Mouse (Mus musculus): ENCODE data around the gene Atg10.
A peak's percentile ranks its signal among the peaks of the same experiment; 100 is the strongest.
"Not testable (repeated sequence)": the region's sequence is repeated elsewhere in the genome, so short reads cannot be mapped to it uniquely, and the experiment has no call there.

The Atg10 gene

DNA sequence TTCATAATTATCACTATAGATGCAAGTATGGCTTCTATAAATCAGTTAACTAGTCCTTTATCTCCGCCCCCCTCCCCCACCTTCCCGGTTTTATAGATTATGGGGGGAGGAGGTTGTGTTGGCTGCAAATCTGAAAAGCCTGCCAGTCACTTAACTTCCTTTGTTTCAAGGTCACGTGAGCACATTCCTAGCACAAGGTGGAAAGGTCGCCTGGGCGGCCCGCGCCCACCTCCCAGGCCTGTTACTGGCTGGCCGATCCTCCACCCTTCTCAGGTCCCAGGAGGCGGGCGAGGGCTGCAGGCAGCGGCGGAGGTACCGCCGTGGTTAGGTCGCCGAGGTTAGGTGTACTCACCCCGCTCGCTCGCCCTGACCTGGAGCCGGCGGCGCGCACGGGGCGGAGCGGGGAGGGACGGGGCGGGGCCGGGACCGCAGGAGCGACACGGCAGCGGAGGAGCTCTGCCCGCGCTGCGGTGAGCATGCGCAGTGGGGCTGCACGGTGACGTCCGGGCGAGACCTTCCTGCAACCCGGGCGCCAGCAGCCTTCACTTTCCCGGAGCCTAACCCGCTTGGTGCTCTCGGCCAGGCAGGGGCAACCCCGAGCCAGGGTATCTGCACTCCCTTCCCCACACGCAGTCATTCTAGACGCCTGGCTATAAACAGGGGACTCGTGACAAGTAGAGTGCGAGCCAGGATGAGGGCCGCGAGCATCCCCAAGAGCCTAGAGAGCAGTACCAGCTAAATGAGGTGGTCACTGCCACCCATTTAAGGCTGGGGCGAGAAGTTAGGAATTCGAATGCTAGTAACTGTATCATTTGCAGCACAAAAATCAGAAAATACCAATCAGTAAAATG, at the start of gene Atg10:
Gene Atg10, minus strand, starts transcription at position 382 of the 851 bp plus-strand sequence.
- peak; percentile 95 for DNase-seq

DNA sequence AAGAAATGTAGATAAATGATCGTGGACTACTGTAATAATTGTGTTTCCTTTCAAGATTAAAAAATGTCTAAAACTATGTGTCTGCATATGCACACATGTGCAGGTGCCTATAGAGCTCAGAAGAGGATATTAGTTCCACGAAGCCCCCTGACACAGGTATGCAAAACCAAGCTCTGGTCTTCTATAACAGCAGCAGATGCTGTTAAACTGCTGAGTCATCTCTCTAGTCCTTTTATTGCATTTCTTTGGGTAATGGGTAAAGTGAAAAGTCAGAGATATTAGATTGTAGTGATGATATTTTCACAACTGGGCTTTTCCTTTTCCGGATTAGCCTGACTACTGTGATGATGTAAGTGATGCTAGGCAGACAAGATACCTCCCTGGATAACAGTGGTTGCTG, 28.6 kb upstream of the Atg10 start:
- no peak for DNase-seq

DNA sequence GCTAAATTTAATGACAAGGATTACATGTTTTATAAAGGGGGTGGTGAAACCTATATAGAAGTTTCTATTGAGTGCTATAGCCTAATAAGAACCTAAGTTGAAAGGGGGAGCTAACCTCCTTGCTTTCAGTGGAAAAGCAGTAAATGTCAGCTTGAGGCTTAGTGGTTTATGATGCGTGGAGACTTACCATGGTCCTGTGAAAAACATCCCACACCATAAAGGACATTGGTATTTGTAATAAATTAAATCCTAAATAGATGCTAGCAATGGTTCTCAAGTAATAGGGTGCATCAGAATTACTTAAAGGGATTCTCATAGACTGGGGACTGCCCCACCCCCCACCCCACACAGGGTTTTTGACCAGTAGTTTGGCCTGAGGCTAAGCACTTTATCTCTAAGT, 27.9 kb upstream of the Atg10 start:
- DNase-seq, result no peak

DNA sequence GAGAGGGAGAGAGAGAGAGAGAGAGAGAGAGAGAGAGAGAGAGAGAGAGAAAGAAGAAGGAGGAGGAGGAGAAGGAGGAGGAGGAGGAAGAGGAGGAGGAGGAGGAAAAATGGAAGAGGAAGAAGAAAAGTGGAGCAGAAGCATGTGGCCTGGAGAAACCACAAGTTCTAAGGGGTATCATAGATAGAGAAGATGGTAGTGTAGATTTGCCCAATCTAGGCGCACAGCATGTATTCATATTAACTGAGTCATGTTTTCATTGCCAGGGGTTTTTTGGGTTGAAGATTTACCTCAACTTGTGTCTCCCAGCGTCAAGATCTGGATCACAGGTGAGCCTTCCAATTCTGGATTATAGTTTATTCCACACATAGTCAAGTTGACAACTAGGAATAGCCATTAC, 26.3 kb upstream of the Atg10 start:
- not testable (repeated sequence) for DNase-seq

DNA sequence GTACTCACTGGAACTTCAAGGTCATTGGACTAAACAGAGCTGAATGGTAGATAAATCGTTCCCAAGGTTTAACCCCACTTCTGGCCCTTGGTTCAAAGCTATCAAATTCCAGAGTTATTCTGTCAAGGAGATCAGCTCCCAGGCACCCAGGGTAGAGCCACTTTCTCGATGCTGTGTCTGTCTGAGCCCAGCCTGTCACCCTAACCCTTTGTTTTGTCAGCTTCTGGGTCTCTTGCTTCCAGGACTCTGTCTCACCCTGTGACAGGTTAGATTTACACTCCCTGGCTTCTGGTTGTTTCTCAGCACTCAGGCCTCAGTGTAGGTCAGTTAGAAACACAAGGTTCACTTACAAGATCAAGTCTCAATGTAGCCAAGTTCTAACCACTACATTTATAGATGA, 22.7 kb upstream of the Atg10 start:
- DNase-seq, result no peak

DNA sequence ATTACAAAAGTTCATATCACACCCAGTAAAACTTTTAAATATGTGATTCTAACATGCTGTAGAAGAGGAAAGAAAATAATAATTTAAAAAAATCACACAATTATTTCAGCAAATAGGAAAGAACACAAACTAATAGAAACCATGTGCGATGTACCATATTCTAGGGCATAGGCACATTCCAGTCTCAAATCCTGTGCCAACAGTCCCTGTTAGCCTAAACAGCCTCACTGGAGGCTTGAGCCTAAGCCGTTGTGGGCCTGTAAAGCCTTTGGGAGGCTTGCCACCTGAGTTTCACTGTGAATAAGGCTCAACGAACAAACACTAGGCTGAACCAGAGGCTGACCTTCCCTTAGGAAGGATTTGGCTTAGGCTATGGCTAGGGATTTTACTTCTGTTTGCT, 14.2 kb upstream of the Atg10 start:
- DNase-seq, result no peak

DNA sequence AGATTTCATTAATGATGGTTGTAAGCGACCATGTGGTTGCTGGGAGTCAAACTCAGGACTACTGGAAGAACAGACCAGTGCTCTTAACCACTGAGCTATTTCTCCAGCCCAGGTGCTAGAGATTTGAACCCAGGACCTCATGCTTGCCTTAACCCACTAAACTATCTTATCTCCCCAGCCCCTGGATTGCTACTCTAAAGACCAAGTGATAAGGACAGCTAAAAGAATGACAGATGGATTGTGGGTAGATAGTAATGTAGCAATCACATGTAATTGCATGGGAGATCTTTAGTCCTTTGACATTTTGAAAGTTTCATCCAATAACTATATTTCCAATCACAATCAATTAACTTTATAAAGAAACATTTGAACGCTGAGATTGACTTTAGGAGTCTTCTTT, 13.1 kb upstream of the Atg10 start:
- no peak for DNase-seq

DNA sequence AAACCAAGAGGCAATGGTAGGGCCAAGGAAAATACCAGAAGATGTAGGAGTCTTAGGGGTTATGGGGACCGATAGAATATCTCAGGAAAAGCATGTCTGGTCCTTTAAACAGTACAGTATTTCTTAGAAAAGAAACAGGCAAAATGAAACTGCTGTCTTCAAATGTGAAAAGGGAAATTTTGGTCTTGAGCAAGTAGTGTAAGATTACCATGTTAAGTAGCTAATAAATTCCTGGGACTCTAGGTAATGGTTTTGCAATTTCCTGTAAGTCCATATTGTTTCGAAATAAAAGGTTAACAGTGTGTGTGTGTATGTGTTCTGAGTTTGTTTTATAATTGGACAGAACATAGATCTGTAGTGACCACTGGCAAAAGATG, 658 bp upstream of the Atg10 start:
- DNase-seq, result peak; percentile 20

DNA sequence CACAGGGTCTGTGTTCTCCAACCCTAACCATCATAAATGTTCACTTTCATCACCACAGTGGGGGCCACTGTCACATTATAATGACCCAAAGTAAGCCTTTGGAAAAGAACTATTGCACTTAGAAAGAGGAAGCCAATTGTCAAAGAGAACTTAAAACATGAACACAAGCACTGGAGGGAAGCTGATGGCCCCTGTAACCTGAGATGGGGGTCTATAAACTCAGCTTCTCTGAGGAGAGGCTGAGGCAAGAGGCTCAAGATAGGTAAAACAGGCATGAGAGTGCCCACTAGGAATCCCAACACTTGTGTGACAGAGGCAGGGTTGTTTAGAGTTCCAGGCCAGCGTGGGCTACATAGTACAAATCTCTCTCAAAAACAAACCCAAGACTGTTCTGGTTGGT, 705 bp downstream of the Atg10 start:
- no peak for DNase-seq

DNA sequence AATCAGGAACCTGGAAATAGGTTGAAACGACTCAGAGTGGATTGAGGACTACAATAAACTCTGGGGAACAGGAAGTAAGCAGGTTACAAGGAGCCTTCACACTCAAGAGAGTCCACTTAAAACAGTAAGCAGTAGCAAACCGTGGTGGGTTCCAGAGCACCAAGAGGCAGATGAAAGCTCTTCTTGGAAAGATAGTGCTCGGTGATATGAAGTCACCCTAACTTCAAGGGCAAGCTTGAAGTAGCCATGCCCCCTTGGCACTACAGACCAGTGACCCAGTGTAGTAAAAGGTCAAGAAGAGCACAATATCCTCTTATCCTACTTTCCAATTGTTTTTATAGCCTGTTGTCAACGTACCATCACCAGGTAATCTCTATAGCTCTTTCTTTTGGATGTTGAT, 2.1 kb downstream of the Atg10 start:
- DNase-seq, result no peak

DNA sequence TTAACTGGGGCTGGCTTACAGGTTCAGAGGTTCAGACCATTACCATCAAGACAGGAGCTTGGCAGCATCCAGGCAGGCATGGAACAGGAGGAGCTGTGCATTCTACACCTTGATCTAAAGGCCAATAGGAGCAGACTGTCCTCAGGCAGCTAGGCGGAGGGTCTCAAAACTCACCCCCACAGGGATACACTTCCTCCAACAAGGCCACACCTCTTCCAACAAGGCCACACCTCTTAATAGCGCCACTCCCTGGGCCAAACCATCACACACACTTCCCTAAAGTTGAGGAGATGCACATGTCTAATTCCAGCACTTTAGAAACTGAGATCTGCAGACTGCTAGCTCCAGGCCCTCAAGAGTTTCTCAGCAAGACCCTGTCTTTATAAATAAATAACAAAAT, 6.1 kb downstream of the Atg10 start:
- DNase-seq, result no peak

DNA sequence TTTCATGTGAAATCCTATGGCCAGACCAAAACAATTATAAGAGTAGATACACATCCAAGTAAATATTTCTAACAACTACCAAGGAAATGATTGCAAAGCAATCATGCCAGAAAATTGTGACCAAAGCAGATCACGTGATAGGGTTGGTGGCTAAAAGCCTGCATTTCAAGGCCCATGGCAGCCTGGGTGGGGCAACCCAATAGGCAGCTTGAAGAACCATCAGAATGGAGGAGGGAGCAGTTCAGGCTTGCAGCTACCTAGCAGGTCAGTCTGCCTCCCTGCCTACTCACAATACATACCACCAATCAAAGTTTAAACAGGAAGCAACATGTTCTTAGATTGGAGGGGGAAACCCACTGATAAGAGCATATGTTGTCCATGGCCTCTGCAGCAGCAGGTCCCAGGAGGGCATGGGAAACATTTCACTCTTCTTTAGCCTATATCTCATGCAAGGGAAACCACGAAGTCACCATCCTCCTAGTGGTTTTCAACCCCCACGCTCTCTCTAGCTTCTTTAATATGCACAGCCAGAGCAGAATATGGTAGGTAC, 7.0 kb downstream of the Atg10 start:
- no peak for DNase-seq

DNA sequence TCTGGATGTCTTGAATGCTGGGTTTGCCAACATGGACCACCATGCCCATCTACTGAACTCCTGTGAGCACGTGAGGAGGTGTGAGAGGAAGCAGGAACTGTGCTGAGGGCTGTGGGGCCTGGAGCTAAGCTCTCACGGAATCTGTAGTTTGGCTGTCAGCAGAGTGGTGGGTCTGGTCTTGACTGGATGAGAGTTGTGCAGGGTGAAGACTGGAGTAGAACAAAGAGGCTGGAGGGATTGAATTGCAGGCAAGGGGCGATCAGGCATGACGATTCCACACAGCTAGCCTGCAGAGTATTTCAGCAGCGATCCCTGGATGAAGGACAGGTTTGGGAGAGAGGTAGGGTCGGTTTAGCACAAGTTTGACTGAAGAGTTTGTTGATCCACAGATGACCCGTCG, 10.8 kb downstream of the Atg10 start:
- no peak for DNase-seq

DNA sequence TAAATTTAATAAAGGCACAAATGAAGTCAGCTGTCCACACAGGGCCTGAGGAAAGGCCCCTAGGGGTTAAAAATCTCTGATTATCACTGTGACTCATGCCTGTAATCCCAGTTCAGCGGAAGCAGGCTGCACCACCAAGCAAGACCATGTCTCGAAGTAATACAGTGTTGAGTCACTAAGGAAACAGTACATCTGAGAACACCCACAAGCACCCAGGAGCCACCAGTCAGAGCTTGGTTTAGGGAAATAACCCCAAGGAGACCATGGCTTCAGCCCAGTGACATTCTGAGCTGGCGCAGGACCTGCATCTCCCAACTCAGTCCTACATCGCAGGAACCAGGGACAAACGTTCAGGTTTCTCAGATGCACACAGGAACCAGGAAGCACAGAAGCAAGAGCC, 17.5 kb downstream of the Atg10 start:
- DNase-seq, result no peak

DNA sequence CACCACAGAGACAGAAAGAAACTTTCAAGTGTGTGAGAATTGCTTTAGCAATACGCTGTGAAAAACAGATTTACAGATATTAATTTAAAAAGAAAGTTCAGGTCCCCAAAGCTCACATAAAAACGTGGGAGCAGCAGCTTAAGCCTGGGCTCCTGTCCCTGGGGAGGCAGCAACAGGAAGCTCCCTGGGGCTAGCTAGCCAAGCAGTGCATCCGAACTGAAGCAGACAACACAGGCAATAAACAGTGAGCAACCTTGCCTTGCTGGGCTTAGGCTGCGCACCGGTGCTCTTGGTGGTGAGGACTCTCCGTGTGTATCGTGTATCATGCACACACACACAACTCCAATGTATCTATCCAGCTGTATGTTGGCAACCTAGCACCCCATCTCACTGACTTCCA, 21.2 kb downstream of the Atg10 start:
- DNase-seq, result no peak

DNA sequence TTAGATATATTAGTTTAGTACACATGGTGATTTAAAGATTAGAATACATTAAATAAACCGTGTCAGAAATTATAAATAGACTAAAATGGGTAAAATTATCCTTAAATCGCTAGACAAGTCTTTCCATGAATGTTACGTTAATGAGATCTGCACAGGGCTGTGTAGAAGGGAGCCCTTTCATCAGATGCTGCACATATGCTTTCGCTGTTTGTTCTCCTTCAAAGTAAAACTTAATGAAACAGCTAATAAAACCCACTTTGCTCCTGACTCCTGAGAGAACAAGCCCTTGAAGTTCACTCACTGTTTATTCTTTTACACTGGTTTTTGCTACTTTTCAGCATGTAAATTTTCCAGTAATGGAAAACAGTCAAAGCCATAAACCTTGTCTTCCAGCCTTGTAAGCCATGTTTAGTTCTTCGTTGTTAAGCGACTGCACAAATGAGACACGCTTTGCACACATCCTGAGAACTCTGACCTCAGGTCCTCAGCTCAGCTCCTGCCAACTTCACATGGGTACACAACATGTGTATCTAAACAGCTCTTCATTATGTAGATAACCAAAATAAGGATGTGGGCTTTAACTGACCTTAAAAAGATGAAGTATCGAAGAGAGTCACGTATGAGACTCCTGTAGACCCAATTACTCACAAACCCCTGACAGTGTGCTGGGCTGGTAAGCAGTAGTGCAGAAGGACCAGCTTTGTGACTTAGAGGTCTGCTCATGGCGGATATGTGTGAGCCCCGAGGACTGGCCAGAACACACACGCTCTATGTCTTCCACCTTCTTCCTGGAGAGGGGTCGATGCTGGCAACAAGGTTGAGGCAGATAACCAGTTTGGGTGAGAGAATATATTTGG, 36.2 kb downstream of the Atg10 start:
- no peak for DNase-seq

DNA sequence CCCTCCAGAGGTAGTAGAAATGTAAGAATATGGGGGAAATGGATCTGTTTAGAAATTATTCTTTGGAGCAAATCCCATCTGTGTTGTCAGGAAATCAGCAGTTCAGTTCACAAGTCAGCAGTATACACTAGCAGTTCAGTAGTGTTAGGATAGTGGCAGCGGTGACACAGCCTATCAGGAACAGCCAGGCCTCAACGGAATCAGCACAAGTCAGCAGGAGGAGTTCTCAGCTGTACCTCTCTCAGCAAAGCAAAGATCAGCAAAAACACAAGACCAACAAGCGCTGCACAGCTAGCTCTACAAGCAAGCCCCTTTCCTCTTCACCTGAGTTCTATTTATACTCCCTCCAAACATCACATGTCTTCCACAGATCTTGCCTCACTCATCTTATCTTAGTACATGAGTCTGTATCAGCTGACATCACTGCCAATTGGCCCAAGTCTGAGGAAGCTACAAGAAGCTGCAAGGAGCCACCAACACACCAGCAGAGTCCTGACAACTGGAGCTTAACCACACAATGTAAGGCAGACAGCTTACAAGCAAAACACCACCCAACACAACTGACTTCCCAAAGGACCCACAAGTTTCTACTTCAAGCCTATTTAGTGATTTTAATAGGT, 38.4 kb downstream of the Atg10 start:
- DNase-seq, result no peak

DNA sequence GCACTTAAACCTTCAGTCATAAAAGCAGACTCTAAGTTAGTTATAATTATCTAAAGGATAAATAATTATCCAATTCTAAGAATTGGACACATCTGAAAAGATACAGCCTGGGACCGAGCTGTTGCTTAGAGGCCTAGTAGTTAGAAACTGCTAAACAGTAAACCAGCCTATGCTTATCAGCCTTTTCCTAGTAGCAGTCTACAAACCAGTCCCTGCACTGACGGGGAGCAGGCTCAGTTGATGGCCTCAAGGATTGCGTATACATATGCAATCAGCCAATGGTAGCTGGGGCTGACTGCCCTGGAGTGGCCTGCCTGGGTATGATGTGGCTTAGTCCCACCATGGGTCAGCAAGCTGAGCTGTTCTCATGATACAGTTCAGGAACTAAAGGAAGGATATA, 39.5 kb downstream of the Atg10 start:
- no peak for DNase-seq

DNA sequence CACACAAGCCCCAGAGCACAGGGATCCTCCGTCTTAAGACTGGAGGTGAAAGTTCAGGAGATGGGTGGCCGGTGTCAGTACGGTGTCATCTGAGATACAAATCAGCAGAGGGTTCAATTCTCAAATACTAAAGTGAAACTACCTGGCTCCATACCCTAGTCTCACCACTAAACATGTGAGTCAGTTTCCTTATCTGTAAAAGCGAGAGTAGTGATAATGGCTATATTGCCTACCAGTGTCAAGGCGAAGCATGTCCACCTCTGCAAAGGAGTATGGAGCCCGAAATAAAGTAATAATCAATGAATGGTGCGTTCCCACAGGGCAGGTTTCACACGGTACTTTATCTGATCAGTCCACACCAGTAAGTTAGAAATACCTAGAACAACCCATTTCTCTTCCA, 43.4 kb downstream of the Atg10 start:
- DNase-seq, result no peak

DNA sequence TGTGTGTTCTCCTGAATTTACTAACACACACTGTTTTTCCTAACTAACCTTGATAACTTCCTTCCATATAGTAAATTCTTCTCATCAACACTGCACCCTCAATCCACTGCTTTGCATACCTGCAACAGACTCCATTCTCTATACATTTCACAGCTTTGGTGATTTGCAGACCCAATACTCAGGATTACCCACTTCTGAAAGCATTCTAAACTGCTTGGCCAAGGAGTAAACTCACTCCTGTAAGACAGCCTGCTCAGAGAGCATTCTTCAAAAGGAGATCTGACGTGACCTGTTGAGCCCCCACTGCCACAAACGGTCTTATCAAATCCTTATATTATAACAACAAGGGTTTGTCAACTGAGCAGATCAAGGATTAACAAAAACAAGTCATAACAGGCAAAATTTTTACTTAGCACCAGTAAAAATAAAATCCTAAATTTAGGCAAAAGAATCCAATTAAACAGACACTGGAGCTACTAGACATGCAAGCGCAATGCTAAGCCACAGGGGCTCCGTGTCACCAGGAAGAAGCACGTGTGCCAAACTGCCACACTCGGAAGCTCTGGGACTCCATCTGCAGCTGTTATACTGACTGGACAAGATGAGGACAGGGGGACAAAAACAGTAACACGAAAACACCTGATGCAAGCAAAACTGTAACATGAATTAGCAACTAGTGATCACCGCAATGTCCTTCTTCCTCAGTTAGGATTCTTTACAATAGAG, 44.4 kb downstream of the Atg10 start:
- DNase-seq, result no peak

DNA sequence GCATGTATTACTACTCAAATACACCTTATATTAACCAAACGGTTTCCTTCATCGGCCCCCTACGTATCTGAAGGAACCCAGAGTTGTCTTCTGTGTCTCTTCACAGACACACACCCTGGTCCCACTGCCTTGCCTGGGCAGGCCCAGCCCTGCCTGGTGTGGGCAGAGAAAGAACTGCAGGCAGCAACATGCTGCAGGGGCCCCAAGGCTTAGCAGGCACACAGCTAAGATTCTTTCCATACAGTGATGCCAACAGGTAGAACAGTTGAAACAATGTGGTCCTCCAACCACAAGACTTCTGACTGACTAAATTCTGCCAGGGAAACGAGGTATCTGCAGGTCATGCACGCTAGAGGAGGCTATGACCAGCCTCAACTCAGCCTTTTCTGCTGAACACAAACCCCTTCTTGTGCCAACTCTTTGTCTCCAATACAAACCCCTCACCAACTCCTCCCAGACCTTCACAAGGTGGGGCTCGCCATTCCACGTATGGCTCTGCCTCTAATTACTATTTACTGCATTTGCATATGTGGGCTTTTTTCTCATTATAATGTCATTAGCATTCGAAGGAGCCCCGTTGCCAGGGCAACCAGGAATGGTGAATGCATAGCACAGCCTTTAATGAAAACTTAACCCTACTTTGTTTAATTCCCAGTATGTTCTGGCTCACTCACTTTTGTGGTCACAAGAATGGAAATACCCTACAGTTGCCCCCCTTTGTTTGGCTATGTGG, 45.2 kb downstream of the Atg10 start:
- DNase-seq, result no peak

DNA sequence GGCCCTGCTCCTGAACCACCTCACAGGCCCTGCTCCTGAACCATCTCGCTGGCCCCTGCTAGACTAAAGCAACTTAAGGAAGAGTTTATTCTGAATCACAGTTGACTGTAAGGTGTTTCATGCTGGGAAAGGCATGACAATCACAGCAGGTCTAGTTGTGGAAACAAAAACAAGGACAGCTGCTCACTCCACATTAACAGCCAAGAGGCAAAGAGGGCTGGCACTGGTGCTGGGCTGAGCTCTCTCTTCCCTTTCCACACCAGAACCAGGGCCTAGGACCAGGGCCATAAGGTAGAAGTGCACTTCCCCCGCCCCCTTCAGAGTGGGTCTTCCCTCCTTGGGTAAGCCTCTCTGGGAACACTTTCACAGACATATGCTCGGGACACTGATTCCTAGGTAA, 48.4 kb downstream of the Atg10 start:
- DNase-seq, result no peak

All from kidney, adult 9 months (tissue).